Comparison of ENCODE assay signal across 14 mouse cellular contexts in the genomic region with DNA sequence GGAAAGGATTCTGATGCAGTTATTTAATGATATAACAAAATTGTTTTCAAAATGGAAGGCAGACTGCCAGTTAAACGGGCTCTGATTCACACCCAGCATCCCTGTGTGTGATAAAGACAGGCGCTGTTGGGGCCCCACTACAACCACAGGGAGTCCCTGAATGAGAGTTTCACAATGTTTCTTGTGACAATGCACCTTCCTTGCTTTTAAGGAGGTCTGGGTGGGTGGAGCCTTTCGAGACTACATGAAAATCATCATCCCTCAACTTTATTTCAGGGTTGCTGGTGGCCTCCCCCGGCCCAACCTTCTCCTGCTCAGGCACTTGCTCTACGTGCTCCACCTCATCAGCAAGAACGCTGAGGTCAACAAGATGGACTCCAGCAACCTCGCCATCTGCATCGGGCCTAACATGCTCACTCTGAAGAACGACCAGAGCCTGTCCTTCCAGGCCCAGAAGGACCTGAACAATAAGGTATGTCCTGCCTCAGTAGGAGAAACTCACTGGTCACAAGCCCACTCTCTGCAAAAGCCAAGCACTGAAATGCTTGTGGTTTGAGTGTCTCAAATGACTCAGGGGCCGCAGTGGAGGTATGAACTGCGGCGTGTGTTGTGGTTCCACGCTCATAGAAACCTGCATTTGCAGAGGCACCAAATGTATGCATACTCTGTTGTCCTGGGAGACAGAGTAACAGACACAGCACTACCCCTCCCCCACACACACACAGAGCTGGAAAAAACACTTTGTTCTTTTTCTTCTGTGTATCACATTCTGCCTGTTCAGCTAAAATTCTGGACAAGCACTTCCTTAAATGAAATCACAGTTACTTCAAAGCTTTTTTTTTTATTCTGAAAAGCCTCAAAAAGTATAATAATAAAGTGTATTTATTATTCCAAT. TPM values are rescaled to one million over a fixed set of nuclear protein-coding genes. Genes with fewer than 3 reads are reported as not detected.
A peak's percentile ranks its signal among the peaks of the same experiment; 100 is the strongest.
DNase-seq lines count a peak whose midpoint lies in the region; ATAC-seq lines count a peak whose summit lies in the region.
"Had no signal": no experiment of that assay in that cellular context is flagged by ENCODE, and none has a peak within 500 bp of the region (broad histone marks: within the 10 kb centered on the region; RNA-seq: fewer than 3 reads in every experiment).

No protein-coding gene starts in this region.

- H3K9me3 ChIP-seq in embryonic facial prominence, embryonic 13.5 days: no peaks in the 10 kb centered on the region
- no peaks in the 10 kb centered on the region for H3K9me3 ChIP-seq in liver, embryonic 12.5 days (replicated peaks)
- H3K9me3 ChIP-seq: heart, embryonic 12.5 days; neural tube, embryonic 13.5 days had no signal

- H3K9ac ChIP-seq in embryonic facial prominence, embryonic 13.5 days: no peak overlapping the region
- H3K9ac ChIP-seq in liver, embryonic 12.5 days: no peak overlapping the region
- H3K9ac ChIP-seq: heart, embryonic 12.5 days; neural tube, embryonic 13.5 days had no signal

- H3K4me3 ChIP-seq in embryonic facial prominence, embryonic 13.5 days: no peak overlapping the region
- no peak overlapping the region for H3K4me3 ChIP-seq in macrophage (ENCODE audit: inconsistent target)
- H3K4me3 ChIP-seq in liver, embryonic 12.5 days: no peak overlapping the region
- H3K4me3 ChIP-seq: heart, embryonic 12.5 days; neural tube, embryonic 13.5 days had no signal

- peaks cover 14% of the 10 kb centered on the region for H3K4me1 ChIP-seq in embryonic facial prominence, embryonic 13.5 days
- peaks cover 8% of the 10 kb centered on the region; the same call in 1 of the 2 replicates for H3K4me1 ChIP-seq in liver, embryonic 12.5 days
- H3K4me1 ChIP-seq: heart, embryonic 12.5 days had no signal

- ATAC-seq in embryonic facial prominence, embryonic 13.5 days (ENCODE audit: insufficient number of reproducible peaks, insufficient read depth, low FRiP score, low TSS enrichment, low read depth): no peak
- no peak for ATAC-seq in liver, embryonic 12.5 days

- WGBS in embryonic facial prominence, embryonic 13.5 days: 71% methylated on average over 13 of the region's 13 CpGs
- WGBS in macrophage (ENCODE audit: missing documents): 82% methylated on average over 13 of the region's 13 CpGs
- WGBS in liver, embryonic 12.5 days (ENCODE audit: insufficient replicate concordance): 68% methylated on average over 13 of the region's 13 CpGs

- H3K4me2 ChIP-seq in embryonic facial prominence, embryonic 13.5 days: no peak overlapping the region
- H3K4me2 ChIP-seq in liver, embryonic 12.5 days: no peak overlapping the region
- H3K4me2 ChIP-seq: heart, embryonic 12.5 days; neural tube, embryonic 13.5 days had no signal

- DNase-seq in lung, postnatal 36 days: peak; percentile 34
- no peak for DNase-seq in lung, postnatal 10 days
- DNase-seq in NIH3T3 (ENCODE audit: low read depth): peak; percentile 56
- no peak for DNase-seq in cerebellum, adult 11-12 months
- DNase-seq in c-Kit-positive CD71-positive TER-119-positive erythroid progenitor cells, embryonic 14.5 days (ENCODE audit: low spot score): no peak
- DNase-seq: cerebellum, adult 18-20 months; kidney, adult 18-20 months; layer of hippocampus, postnatal 36 days; liver had no signal

- H3K27me3 ChIP-seq in embryonic facial prominence, embryonic 13.5 days: no peaks in the 10 kb centered on the region
- H3K27me3 ChIP-seq in liver, embryonic 12.5 days (replicated peaks): no peaks in the 10 kb centered on the region
- H3K27me3 ChIP-seq: neural tube, embryonic 13.5 days had no signal

- H3K27ac ChIP-seq in embryonic facial prominence, embryonic 13.5 days: peak overlapping the region; percentile 22; the same call in 1 of the 2 replicates
- H3K27ac ChIP-seq in macrophage: 0 out of 2 replicates have a peak overlapping the region, but pooled peaks have one; percentile 9
- no peak overlapping the region for H3K27ac ChIP-seq in liver, embryonic 12.5 days
- H3K27ac ChIP-seq: neural tube, embryonic 13.5 days had no signal

- no peaks in the 10 kb centered on the region for H3K36me3 ChIP-seq in embryonic facial prominence, embryonic 13.5 days
- peaks cover 24% of the 10 kb centered on the region for H3K36me3 ChIP-seq in macrophage (ENCODE audit: inconsistent target)
- no peaks in the 10 kb centered on the region for H3K36me3 ChIP-seq in liver, embryonic 12.5 days
- H3K36me3 ChIP-seq: heart, embryonic 12.5 days; neural tube, embryonic 13.5 days had no signal

- H3K79me2 ChIP-seq in macrophage (ENCODE audit: inconsistent target): peaks cover 30% of the 10 kb centered on the region

RNA-seq across cellular contexts. Expression of gene Tagap, which starts 5.5 kb away (rescaled TPM):
- polyA plus RNA-seq in embryonic facial prominence, embryonic 13.5 days (2015; fragmentation: Nextera tagmentation; extraction: Ambion mirVana): 0.65 and 0.66 TPM in 2 replicates
- 100 to 1,000 TPM in 4 of 26 experiments, 10 to 100 TPM in 19, 1 to 10 TPM in 3; 6.2 to 192 (median 60.9) TPM for total RNA-seq in macrophage (2018; cell fraction: chromatin; rRNA removed)
- total RNA-seq in macrophage (2018; cell fraction: cytosol; rRNA removed): 100 to 1,000 TPM in 6 of 26 experiments, 10 to 100 TPM in 18, 1 to 10 TPM in 2; 8.9 to 181 (median 54.4) TPM
- 100 to 1,000 TPM in 8 of 26 experiments, 10 to 100 TPM in 17, 1 to 10 TPM in 1; 9.0 to 203 (median 79.1) TPM for total RNA-seq in macrophage (2018; cell fraction: nucleus; rRNA removed)
- 3.7 to 11.7 TPM (median 5.6 TPM) in 3 replicates for polyA plus RNA-seq in macrophage (2018)
- polyA plus RNA-seq in liver, embryonic 12.5 days (2016; fragmentation: Nextera tagmentation; extraction: Ambion mirVana): 0.73 and 1.1 TPM in 2 replicates

RNA-seq across cellular contexts. Expression of gene Rsph3a, which starts 14.1 kb away (rescaled TPM):
- 48.7 and 57.8 TPM in 2 replicates for polyA plus RNA-seq in embryonic facial prominence, embryonic 13.5 days (2015; fragmentation: Nextera tagmentation; extraction: Ambion mirVana)
- total RNA-seq in macrophage (2018; cell fraction: chromatin; rRNA removed): 10 to 100 TPM in 20 of 26 experiments, 1 to 10 TPM in 6; 2.6 to 35.4 (median 15.4) TPM
- 10 to 100 TPM; 13.0 to 34.1 (median 22.6) TPM for total RNA-seq in macrophage (2018; cell fraction: cytosol; rRNA removed)
- total RNA-seq in macrophage (2018; cell fraction: nucleus; rRNA removed): 10 to 100 TPM in 15 of 26 experiments, 1 to 10 TPM in 11; 4.2 to 33.1 (median 12.8) TPM
- 13.6 to 21.3 TPM (median 18.8 TPM) in 3 replicates for polyA plus RNA-seq in macrophage (2018)
- 23.0 and 26.0 TPM in 2 replicates for polyA plus RNA-seq in liver, embryonic 12.5 days (2016; fragmentation: Nextera tagmentation; extraction: Ambion mirVana)

Comparison
In these comparisons a context has a peak if more than half of its experiments do, and no peak if none do; other contexts are left out.
1. DNase-seq: peak in lung, postnatal 36 days (single experiment) and NIH3T3 (single experiment); none in lung, postnatal 10 days (single experiment), cerebellum, adult 11-12 months (single experiment) and c-Kit-positive CD71-positive TER-119-positive erythroid progenitor cells, embryonic 14.5 days (single experiment).